Mouse (Mus musculus) lung, adult 2 months (tissue): Measurements from ENCODE around the gene Tex29.

ENCODE experiments used
- CTCF ChIP-seq: fragments of 200-500 bp; IDR thresholded peaks from 2 replicates; pipeline ENCODE4 v1.5.1; 2011; ENCODE audit warnings: mild to moderate bottlenecking, low read length, control low read depth; ENCODE audit not compliant: insufficient read depth
- POLR2A ChIP-seq: fragments of 200-500 bp; IDR thresholded peaks from 2 replicates; pipeline ENCODE4 v1.6.1; 2011; ENCODE audit warnings: low read depth, mild to moderate bottlenecking, control low read depth, low read length, borderline replicate concordance; ENCODE audit errors: extremely low read depth

DNA sequence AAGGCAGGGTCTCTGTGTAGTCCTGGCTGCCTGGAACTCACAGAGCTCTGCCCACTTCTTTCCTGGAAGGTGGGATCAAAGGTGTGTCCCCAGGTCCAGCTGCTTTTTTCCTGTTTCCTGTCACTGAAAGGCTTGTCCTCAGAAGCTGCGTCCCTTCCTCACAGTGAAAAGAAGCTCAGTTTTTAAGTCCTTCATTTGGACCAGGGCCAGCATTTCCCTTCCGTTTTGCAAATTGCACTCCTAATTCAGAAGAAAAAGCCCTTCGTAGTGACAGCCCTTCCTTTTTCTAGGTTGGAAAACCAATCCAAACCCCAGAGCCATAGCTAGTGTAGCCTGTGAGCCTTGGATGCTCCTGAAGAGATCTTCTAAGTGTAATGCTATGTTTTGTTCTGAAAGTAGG, 13.0 kb upstream of the Tex29 start:
- TF ChIP-seq CTCF (no peak), POLR2A (no peak)
